Comparison of ENCODE assay signal across 9 mouse cellular contexts in the genomic region with DNA sequence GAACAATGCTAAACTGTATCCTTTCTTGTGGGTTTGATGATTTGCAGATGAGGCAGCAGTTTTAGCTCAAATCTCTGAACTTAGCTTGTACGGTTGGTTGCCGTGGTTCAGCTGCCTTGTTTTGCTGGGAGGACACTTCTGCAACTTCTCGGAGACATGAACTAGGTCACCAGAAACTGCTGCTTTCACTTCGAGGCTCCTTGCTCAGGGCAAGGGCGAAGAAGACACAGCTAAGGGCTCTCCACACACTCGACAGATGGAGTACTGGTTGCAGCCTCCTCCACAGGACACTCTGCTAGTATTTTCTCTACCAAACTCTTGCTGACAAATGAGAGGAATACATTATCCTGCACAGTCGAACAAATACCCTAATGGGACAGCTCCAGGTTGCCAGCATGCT.
DNase-seq lines count a peak whose midpoint lies in the region; ATAC-seq and TF ChIP-seq lines count a peak whose summit lies in the region.
"Had no signal": no experiment of that assay in that cellular context is flagged by ENCODE, and none has a peak within 500 bp of the region (broad histone marks: within the 10 kb centered on the region; RNA-seq: fewer than 3 reads in every experiment).

No protein-coding gene starts in this region.

- peaks cover 44% of the 10 kb centered on the region for H3K4me1 ChIP-seq in kidney, embryonic 15.5 days
- H3K4me1 ChIP-seq in MEL (ENCODE audit: control insufficient read depth in 1 of 2, insufficient read depth in 2 of 2, low read length in 2 of 2): peaks cover 0 to 8% of the 10 kb centered on the region in 2 experiments; a peak in 3 of 4 replicates

- H3K9ac ChIP-seq in kidney, embryonic 15.5 days: no peak overlapping the region
- H3K9ac ChIP-seq in MEL (ENCODE audit: control insufficient read depth, low read depth, low read length, poor library complexity, severe bottlenecking): no peak overlapping the region

- no peak for TF ChIP-seq EP300 in MEL (IDR thresholded peaks at IDR 0.05; ENCODE audit: low read depth in 1 of 2, low read length in 2 of 2)

- ATAC-seq in kidney, embryonic 15.5 days (replicated peaks; ENCODE audit: low FRiP score): no peak

- no peak for TF ChIP-seq POLR2A in MEL (IDR thresholded peaks at IDR 0.05; ENCODE audit: control insufficient read depth in 1 of 2, insufficient read depth in 1 of 2, low read depth in 1 of 2, low read length in 2 of 2, poor library complexity in 1 of 2)

- H3K36me3 ChIP-seq in kidney, embryonic 15.5 days: no peaks in the 10 kb centered on the region
- H3K36me3 ChIP-seq in MEL (ENCODE audit: control insufficient read depth in 1 of 2, insufficient read depth in 2 of 2, low read length in 2 of 2): peaks cover 0 to 5% of the 10 kb centered on the region in 2 experiments; a peak in 2 of 4 replicates

- no peak for TF ChIP-seq RAD21 in MEL (IDR thresholded peaks at IDR 0.05; ENCODE audit: low read depth, low read length)

- H3K9me3 ChIP-seq in kidney, embryonic 15.5 days (replicated peaks): no peaks in the 10 kb centered on the region
- H3K9me3 ChIP-seq in MEL (replicated peaks; ENCODE audit: insufficient read depth, low read length): no peaks in the 10 kb centered on the region

- 0 out of 2 replicates have a peak, but pooled peaks cover 1% of the 10 kb centered on the region for H3K27me3 ChIP-seq in kidney, embryonic 15.5 days
- no peaks in the 10 kb centered on the region for H3K27me3 ChIP-seq in MEL (ENCODE audit: control insufficient read depth in 1 of 2, insufficient read depth in 2 of 2, low read length in 2 of 2)

- DNase-seq in kidney, adult 9 months: no peak
- DNase-seq in MEL (ENCODE audit: low read depth, low spot score): peak; percentile 20
- DNase-seq in cerebellum, adult 8-10 months: peak; percentile 2
- peak; percentile 87 for DNase-seq in thymus, postnatal 0 days (ENCODE audit: low spot score)
- DNase-seq in gastrocnemius, postnatal 10 days: no peak
- DNase-seq in neural tube, embryonic 10.5 days (ENCODE audit: extremely low spot score, low spot score): no peak
- DNase-seq: lung, adult 2 months had no signal

- H3K4me3 ChIP-seq in kidney, embryonic 15.5 days (replicated peaks): no peak overlapping the region
- no peak overlapping the region for H3K4me3 ChIP-seq in MEL (ENCODE audit: control insufficient read depth in 1 of 2, insufficient read depth in 1 of 2, low read depth in 2 of 2, low read length in 2 of 2)
- H3K4me3 ChIP-seq: heart, adult 2 months had no signal

- H3K79me2 ChIP-seq in MEL (ENCODE audit: control insufficient read depth, insufficient read depth, low read length, poor library complexity): no peaks in the 10 kb centered on the region

- no peak overlapping the region for H3K4me2 ChIP-seq in kidney, embryonic 15.5 days

- WGBS in kidney, embryonic 15.5 days: 25% methylated on average over 7 of the region's 7 CpGs

- H3K27ac ChIP-seq in kidney, embryonic 15.5 days: peak overlapping the region; percentile 29; the same call in 1 of the 2 replicates
- H3K27ac ChIP-seq in MEL (ENCODE audit: control insufficient read depth, low read depth, low read length): peak overlapping the region; percentile 7; the same call in 1 of the 2 replicates

- TF ChIP-seq CTCF in MEL (IDR thresholded peaks at IDR 0.05 in 2 of 3, conservative IDR thresholded peaks at IDR 0.05 in 1 of 3; ENCODE audit: control insufficient read depth in 1 of 3, insufficient read depth in 1 of 3, low read depth in 2 of 3, low read length in 3 of 3, poor library complexity in 1 of 3, severe bottlenecking in 1 of 3): no peak

TF ChIP-seq in MEL, 35 proteins besides CTCF, POLR2A, EP300 and RAD21:
- no peak for TF ChIP-seq HCFC1 (IDR thresholded peaks at IDR 0.05; ENCODE audit: low read depth, low read length)
- no peak for TF ChIP-seq ETS1 (IDR thresholded peaks at IDR 0.05; ENCODE audit: low read depth, low read length)
- TF ChIP-seq SMC3 (IDR thresholded peaks at IDR 0.05; ENCODE audit: low read depth, low read length): no peak
- no peak for TF ChIP-seq ZNF384 (IDR thresholded peaks at IDR 0.05; ENCODE audit: low read depth, low read length)
- TF ChIP-seq E2F4 (IDR thresholded peaks at IDR 0.05; ENCODE audit: borderline replicate concordance, low read depth, low read length): no peak

Comparison
In these comparisons a context has a peak if more than half of its experiments do, and no peak if none do; other contexts are left out.
1. DNase-seq: peak in MEL (single experiment), cerebellum, adult 8-10 months (single experiment) and thymus, postnatal 0 days (single experiment); none in kidney, adult 9 months (single experiment), gastrocnemius, postnatal 10 days (single experiment) and neural tube, embryonic 10.5 days (single experiment).